Mouse (Mus musculus): ENCODE data around the gene Atp13a2. TPM values are rescaled to one million over a fixed set of nuclear protein-coding genes. Genes with fewer than 3 reads are reported as not detected.

The Atp13a2 gene
- polyA plus RNA-seq, 1 experiment from 2014 or later, result 42.7 TPM

- no peak overlapping the region for H3K4me3 ChIP-seq (replicated peaks)
- ATAC-seq (ENCODE audit: insufficient read depth, low FRiP score, low read depth), result no peak
- peaks cover 9% of the 10 kb centered on the region; the same call in 1 of the 2 replicates for H3K4me1 ChIP-seq
- WGBS, result 56% methylated on average over 8 of the region's 8 CpGs
- H3K27me3 ChIP-seq (replicated peaks), result no peaks in the 10 kb centered on the region
- no peak overlapping the region for H3K9ac ChIP-seq
- H3K9me3 ChIP-seq, result no peaks in the 10 kb centered on the region
- H3K36me3 ChIP-seq, result no peaks in the 10 kb centered on the region
- no peak overlapping the region for H3K27ac ChIP-seq
- no peak overlapping the region for H3K4me2 ChIP-seq
Measured at GRCm38 (mm10) chr4:141053138-141053537, 66.5 kb downstream of the Atp13a2 start.

GRCm38 (mm10) chr4:141053568-141054161 lies 67.0 kb downstream of the Atp13a2 start:
- Histone ChIP-seq H3K27ac (no peak overlapping the region), H3K9ac (no peak overlapping the region), H3K4me3 (replicated peaks) (no peak overlapping the region), H3K4me1 (peaks cover 9% of the 10 kb centered on the region; the same call in 1 of the 2 replicates), H3K9me3 (no peaks in the 10 kb centered on the region), H3K4me2 (no peak overlapping the region), H3K27me3 (replicated peaks) (no peaks in the 10 kb centered on the region), H3K36me3 (no peaks in the 10 kb centered on the region)
- no peak for ATAC-seq (ENCODE audit: insufficient read depth, low FRiP score, low read depth)
- WGBS, result 47% methylated on average over 17 of the region's 17 CpGs

Other genes starting within 250 kb of the Atp13a2 start
- gene Padi6, start 244.2 kb upstream of the Atp13a2 start, polyA plus RNA-seq (2015; fragmentation: Nextera tagmentation; extraction: Ambion mirVana), result 0.19 and 0.49 TPM in 2 replicates
- 1.7 and 2.8 TPM in 2 replicates for gene Padi4, start 212.6 kb upstream of the Atp13a2 start, polyA plus RNA-seq (2015; fragmentation: Nextera tagmentation; extraction: Ambion mirVana)
- 0.09 and 0.18 TPM in 2 replicates for gene Padi3, start 176.2 kb upstream of the Atp13a2 start, polyA plus RNA-seq (2015; fragmentation: Nextera tagmentation; extraction: Ambion mirVana)
- gene Padi1, start 141.1 kb upstream of the Atp13a2 start, polyA plus RNA-seq (2015; fragmentation: Nextera tagmentation; extraction: Ambion mirVana), result 0.19 and 0.23 TPM in 2 replicates
- gene Padi2, start 80.5 kb upstream of the Atp13a2 start, polyA plus RNA-seq (2015; fragmentation: Nextera tagmentation; extraction: Ambion mirVana), result 2.7 and 3.0 TPM in 2 replicates
- 419 and 423 TPM in 2 replicates for gene Sdhb, start 25.7 kb upstream of the Atp13a2 start, polyA plus RNA-seq (2015; fragmentation: Nextera tagmentation; extraction: Ambion mirVana)
- 418 and 436 TPM in 2 replicates for gene Mfap2, start 23.5 kb downstream of the Atp13a2 start, polyA plus RNA-seq (2015; fragmentation: Nextera tagmentation; extraction: Ambion mirVana)
- 4.2 and 5.9 TPM in 2 replicates for gene Crocc, start 73.7 kb downstream of the Atp13a2 start, polyA plus RNA-seq (2015; fragmentation: Nextera tagmentation; extraction: Ambion mirVana)
- 81.4 and 82.0 TPM in 2 replicates for gene Necap2, start 91.5 kb downstream of the Atp13a2 start, polyA plus RNA-seq (2015; fragmentation: Nextera tagmentation; extraction: Ambion mirVana)
- gene Spata21, start 101.5 kb downstream of the Atp13a2 start, polyA plus RNA-seq (2015; fragmentation: Nextera tagmentation; extraction: Ambion mirVana), result 0.05 and 0.15 TPM in 2 replicates
- gene Szrd1, start 152.9 kb downstream of the Atp13a2 start, polyA plus RNA-seq (2015; fragmentation: Nextera tagmentation; extraction: Ambion mirVana), result 34.5 and 44.3 TPM in 2 replicates
- 21.3 and 21.4 TPM in 2 replicates for gene Fbxo42, start 161.0 kb downstream of the Atp13a2 start, polyA plus RNA-seq (2015; fragmentation: Nextera tagmentation; extraction: Ambion mirVana)
- 5.8 TPM in 2 replicates for gene Rsg1, start 227.1 kb downstream of the Atp13a2 start, polyA plus RNA-seq (2015; fragmentation: Nextera tagmentation; extraction: Ambion mirVana)

Measured in stomach, embryonic 15.5 days (tissue).